Mouse (Mus musculus): Measurements from ENCODE around the gene Krt79. TPM values are rescaled to one million over a fixed set of nuclear protein-coding genes. Genes with fewer than 3 reads are reported as not detected.

The Krt79 gene
- polyA plus RNA-seq, 1 experiment from 2014 or later = 1.7 TPM

DNA sequence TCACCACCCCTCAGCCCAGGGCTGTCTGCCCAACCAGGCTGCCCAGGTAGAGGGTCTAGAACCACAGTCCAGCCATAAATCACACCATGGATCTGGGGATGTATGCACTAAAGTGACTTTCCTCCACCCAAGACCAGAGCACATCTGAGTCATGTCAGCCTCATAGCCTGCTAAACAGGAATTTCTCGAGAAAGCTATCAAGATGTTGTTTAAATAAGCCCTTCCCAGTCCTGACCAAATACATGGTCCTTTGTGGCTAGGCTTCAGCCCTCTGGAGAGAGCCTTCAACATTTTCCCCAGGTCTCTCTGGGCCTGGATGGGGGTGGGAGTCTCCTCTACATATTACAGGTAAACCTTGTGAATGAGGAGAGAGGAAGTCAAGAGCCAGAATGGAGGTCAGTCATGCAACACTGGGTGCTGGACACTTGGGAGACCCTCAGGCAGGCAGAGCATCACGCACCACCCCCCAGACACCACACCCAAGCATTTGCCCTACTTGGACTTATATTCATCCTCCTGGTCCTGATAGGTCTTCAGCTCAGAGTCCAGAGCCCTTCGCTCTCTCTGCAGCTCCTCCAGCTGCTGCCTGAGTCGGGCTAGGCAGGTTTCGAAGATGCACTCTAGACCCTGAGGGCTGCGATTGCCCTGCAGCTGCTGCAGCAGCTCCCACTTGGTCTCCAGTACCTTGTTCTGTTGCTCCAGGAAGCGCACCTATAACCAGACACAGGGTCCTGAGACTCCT, 12.8 kb upstream of the Krt79 start:
- peaks cover 3% of the 10 kb centered on the region for H3K27me3 ChIP-seq (ENCODE audit: control insufficient read depth, insufficient read depth, low read length)
- ATAC-seq (replicated peaks; ENCODE audit: insufficient number of reproducible peaks, low FRiP score, low TSS enrichment) = no peak
- H3K9me3 ChIP-seq (replicated peaks; ENCODE audit: control insufficient read depth, low read length) = no peaks in the 10 kb centered on the region
- no peak overlapping the region for H3K4me2 ChIP-seq
- H3K36me3 ChIP-seq (ENCODE audit: control insufficient read depth, insufficient read depth, low read length) = no peaks in the 10 kb centered on the region
- WGBS (ENCODE audit: insufficient replicate concordance) = 69% methylated on average over 7 of the region's 7 CpGs
- H3K27ac ChIP-seq (ENCODE audit: low read depth, low read length) = no peak overlapping the region
- H3K9ac ChIP-seq (ENCODE audit: low read depth, low read length) = no peak overlapping the region
- no peaks in the 10 kb centered on the region for H3K4me1 ChIP-seq (ENCODE audit: control insufficient read depth, insufficient read depth, low read length)
- no peak overlapping the region for H3K4me3 ChIP-seq (ENCODE audit: low read depth, low read length)

DNA sequence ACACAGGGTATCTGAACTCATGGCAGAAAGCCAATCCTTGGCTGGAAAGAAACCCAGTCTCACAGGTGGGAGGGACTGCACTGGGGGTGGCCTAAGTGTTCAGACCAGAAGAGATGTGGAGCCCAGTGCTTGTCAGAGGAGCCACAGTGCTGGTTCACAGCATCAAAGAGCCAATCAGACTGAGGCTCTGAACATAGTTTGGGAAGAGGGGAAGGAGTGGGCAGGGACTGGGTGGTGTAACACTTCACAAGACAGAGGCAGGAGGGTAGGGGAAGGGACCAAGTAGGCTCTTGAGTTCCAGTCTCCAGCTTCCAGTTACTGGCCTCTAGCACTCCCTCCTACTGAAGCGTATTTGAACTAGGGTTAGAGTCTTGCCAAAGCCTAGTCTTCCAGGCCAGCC, 5.3 kb upstream of the Krt79 start:
- no peak for ATAC-seq (replicated peaks; ENCODE audit: insufficient number of reproducible peaks, low FRiP score, low TSS enrichment)
- H3K9ac ChIP-seq (ENCODE audit: low read depth, low read length) = no peak overlapping the region
- H3K36me3 ChIP-seq (ENCODE audit: control insufficient read depth, insufficient read depth, low read length) = no peaks in the 10 kb centered on the region
- WGBS (ENCODE audit: insufficient replicate concordance) = 82% methylated on average over 1 of the region's 1 CpGs
- no peak overlapping the region for H3K4me2 ChIP-seq
- no peak overlapping the region for H3K4me3 ChIP-seq (ENCODE audit: low read depth, low read length)
- no peaks in the 10 kb centered on the region; the same call in none of the 2 replicates for H3K27me3 ChIP-seq (ENCODE audit: control insufficient read depth, insufficient read depth, low read length)
- H3K4me1 ChIP-seq (ENCODE audit: control insufficient read depth, insufficient read depth, low read length) = peaks cover 6% of the 10 kb centered on the region; the same call in 1 of the 2 replicates
- no peak overlapping the region for H3K27ac ChIP-seq (ENCODE audit: low read depth, low read length)
- no peaks in the 10 kb centered on the region for H3K9me3 ChIP-seq (replicated peaks; ENCODE audit: control insufficient read depth, low read length)

DNA sequence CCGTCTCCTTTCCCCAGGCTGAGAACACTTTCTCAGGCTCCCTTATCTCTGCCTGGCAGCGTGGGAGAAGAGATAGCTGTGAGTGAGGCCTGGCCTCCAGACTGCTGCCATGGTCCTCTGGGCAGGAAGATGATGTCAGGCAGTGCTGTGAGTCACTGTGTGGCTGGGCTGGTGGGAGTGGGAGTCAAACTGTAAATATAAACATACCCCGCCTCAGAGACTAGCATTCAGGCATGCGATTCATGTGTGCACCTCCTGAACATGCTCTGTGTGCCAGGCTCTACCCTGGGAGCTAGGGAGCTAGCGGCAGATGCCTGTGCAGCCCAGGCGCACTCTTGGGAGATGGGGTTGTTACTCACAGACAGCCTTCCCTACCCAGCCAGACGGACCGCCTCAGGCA, 1.8 kb upstream of the Krt79 start:
- H3K27me3 ChIP-seq (ENCODE audit: control insufficient read depth, insufficient read depth, low read length) = no peaks in the 10 kb centered on the region
- H3K36me3 ChIP-seq (ENCODE audit: control insufficient read depth, insufficient read depth, low read length) = no peaks in the 10 kb centered on the region
- ATAC-seq (replicated peaks; ENCODE audit: insufficient number of reproducible peaks, low FRiP score, low TSS enrichment) = no peak
- H3K9ac ChIP-seq (ENCODE audit: low read depth, low read length) = no peak overlapping the region
- H3K4me2 ChIP-seq = peak overlapping the region; percentile 7; the same call in 1 of the 2 replicates
- H3K9me3 ChIP-seq (replicated peaks; ENCODE audit: control insufficient read depth, low read length) = no peaks in the 10 kb centered on the region
- peaks cover 6% of the 10 kb centered on the region; the same call in 1 of the 2 replicates for H3K4me1 ChIP-seq (ENCODE audit: control insufficient read depth, insufficient read depth, low read length)
- WGBS (ENCODE audit: insufficient replicate concordance) = 30% methylated on average over 8 of the region's 8 CpGs
- H3K4me3 ChIP-seq (ENCODE audit: low read depth, low read length) = no peak overlapping the region
- H3K27ac ChIP-seq (ENCODE audit: low read depth, low read length) = peak overlapping the region; percentile 38; the same call in 1 of the 2 replicates

DNA sequence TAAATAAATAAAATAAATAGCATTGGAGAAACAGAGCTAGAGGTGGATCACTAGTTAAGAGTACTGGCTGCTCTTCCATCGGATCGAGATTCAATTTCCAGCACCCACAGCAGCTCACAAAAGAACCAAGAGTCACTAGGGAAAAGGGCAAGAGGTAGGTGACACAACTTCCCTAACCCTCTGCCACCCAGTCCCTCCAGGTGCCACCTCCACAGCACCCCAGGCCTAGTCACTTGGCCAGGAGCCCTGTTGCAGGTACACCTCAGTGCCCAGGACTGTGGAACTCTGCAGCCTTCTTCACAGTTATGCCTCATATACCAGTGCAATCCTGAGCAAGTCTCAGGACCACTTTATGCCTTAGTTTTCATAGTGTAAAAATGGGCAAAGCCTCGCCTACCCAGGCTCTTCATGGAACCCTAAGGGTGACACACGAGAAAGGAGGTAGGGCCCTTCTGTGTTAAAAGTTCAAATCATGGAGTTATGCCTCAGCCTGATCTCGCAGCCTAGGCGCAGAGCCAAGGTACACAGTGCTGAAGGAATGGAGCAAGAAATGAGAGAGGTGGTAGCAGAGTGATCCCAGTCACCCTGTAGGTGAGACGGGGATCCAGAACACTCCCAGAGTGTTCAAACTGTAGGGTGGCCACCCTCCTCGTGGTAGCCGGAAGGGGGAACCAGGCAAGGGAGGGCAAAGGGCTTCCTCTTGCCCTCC, 1.4 kb downstream of the Krt79 start:
- Histone ChIP-seq H3K4me2 (no peak overlapping the region), H3K9ac (ENCODE audit: low read depth, low read length) (no peak overlapping the region), H3K36me3 (ENCODE audit: control insufficient read depth, insufficient read depth, low read length) (no peaks in the 10 kb centered on the region), H3K9me3 (replicated peaks; ENCODE audit: control insufficient read depth, low read length) (no peaks in the 10 kb centered on the region), H3K4me3 (ENCODE audit: low read depth, low read length) (no peak overlapping the region), H3K27ac (ENCODE audit: low read depth, low read length) (no peak overlapping the region), H3K4me1 (ENCODE audit: control insufficient read depth, insufficient read depth, low read length) (peaks cover 6% of the 10 kb centered on the region; the same call in 1 of the 2 replicates), H3K27me3 (ENCODE audit: control insufficient read depth, insufficient read depth, low read length) (no peaks in the 10 kb centered on the region)
- ATAC-seq (replicated peaks; ENCODE audit: insufficient number of reproducible peaks, low FRiP score, low TSS enrichment) = no peak
- 76% methylated on average over 9 of the region's 9 CpGs for WGBS (ENCODE audit: insufficient replicate concordance)

DNA sequence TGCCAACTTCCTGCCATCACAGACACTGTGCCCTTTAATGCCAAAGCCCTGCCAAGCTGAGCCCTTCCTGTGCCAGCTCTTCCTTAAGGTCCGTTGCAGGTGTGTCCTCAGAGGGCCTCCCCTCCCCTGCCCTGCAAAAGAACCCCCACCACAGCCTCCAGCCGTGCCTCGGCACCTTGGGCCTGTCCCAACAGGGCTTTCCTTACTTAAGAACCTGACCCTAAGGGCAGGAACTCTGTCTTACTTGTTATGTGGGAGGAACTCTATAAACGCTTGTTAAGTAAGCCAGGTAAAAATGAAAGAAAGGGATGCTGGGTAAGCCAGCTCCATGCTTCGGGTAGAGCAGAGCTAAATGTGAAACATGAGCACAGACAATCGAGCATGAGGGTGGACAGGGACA, 7.1 kb downstream of the Krt79 start:
- Histone ChIP-seq H3K36me3 (ENCODE audit: control insufficient read depth, insufficient read depth, low read length) (no peaks in the 10 kb centered on the region), H3K27ac (ENCODE audit: low read depth, low read length) (no peak overlapping the region), H3K27me3 (ENCODE audit: control insufficient read depth, insufficient read depth, low read length) (0 out of 2 replicates have a peak, but pooled peaks cover 7% of the 10 kb centered on the region), H3K9ac (ENCODE audit: low read depth, low read length) (no peak overlapping the region), H3K4me3 (ENCODE audit: low read depth, low read length) (no peak overlapping the region), H3K9me3 (replicated peaks; ENCODE audit: control insufficient read depth, low read length) (no peaks in the 10 kb centered on the region), H3K4me2 (no peak overlapping the region), H3K4me1 (ENCODE audit: control insufficient read depth, insufficient read depth, low read length) (0 out of 2 replicates have a peak, but pooled peaks cover 14% of the 10 kb centered on the region)
- no peak for ATAC-seq (replicated peaks; ENCODE audit: insufficient number of reproducible peaks, low FRiP score, low TSS enrichment)
- 65% methylated on average over 6 of the region's 6 CpGs for WGBS (ENCODE audit: insufficient replicate concordance)

DNA sequence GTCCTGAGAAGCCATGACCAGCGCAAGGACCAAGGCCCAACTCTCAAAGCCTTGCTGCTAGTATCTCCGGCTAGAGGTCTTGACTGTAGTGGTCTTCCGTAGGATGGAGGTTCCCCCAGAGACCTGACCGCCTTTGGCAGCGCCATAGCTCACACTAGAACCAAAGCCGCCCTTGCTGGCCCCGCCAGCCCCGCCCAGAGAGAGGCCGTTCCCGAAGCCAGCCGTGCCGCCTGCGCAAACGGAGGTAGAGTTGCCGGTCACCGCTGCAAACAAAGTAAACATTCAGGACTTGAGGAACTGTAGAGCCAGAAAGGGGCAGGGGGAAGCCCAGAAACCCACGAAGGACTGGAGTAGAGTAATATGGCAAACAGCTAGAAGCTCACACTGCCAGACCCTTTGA, 10.5 kb downstream of the Krt79 start:
- H3K27me3 ChIP-seq (ENCODE audit: control insufficient read depth, insufficient read depth, low read length) = 0 out of 2 replicates have a peak, but pooled peaks cover 7% of the 10 kb centered on the region
- H3K4me1 ChIP-seq (ENCODE audit: control insufficient read depth, insufficient read depth, low read length) = 0 out of 2 replicates have a peak, but pooled peaks cover 14% of the 10 kb centered on the region
- peak overlapping the region; percentile 70 for H3K4me2 ChIP-seq
- ATAC-seq (replicated peaks; ENCODE audit: insufficient number of reproducible peaks, low FRiP score, low TSS enrichment) = no peak
- no peaks in the 10 kb centered on the region for H3K36me3 ChIP-seq (ENCODE audit: control insufficient read depth, insufficient read depth, low read length)
- no peak overlapping the region for H3K27ac ChIP-seq (ENCODE audit: low read depth, low read length)
- WGBS (ENCODE audit: insufficient replicate concordance) = under 1% methylated on average over 17 of the region's 17 CpGs
- peak overlapping the region; percentile 32 for H3K4me3 ChIP-seq (ENCODE audit: low read depth, low read length)
- no peaks in the 10 kb centered on the region for H3K9me3 ChIP-seq (replicated peaks; ENCODE audit: control insufficient read depth, low read length)
- peak overlapping the region; percentile 55; the same call in 1 of the 2 replicates for H3K9ac ChIP-seq (ENCODE audit: low read depth, low read length)

DNA sequence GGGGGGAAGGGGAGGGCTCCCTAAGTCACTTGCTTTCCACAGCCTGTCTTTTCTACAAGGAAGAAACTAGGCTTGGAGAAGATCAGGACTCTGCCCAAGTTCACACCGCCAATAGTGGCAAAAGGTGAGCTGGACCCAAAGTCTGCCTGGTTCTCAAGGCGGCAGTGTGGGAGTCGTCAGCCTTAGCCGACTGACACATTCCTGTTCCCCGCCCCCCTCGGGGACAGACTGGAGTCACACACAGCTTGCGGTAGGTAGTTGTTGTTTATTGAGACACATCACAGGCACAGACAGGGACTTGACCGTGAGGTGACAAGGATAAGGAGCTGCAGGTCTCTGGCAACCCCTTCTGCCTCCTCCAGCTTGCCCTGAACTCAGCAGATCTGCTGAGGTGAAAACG, 11.0 kb downstream of the Krt79 start:
- 0 out of 2 replicates have a peak, but pooled peaks cover 7% of the 10 kb centered on the region for H3K27me3 ChIP-seq (ENCODE audit: control insufficient read depth, insufficient read depth, low read length)
- 7% methylated on average over 9 of the region's 9 CpGs for WGBS (ENCODE audit: insufficient replicate concordance)
- peak overlapping the region; percentile 32 for H3K4me3 ChIP-seq (ENCODE audit: low read depth, low read length)
- no peak for ATAC-seq (replicated peaks; ENCODE audit: insufficient number of reproducible peaks, low FRiP score, low TSS enrichment)
- no peaks in the 10 kb centered on the region for H3K9me3 ChIP-seq (replicated peaks; ENCODE audit: control insufficient read depth, low read length)
- no peaks in the 10 kb centered on the region for H3K36me3 ChIP-seq (ENCODE audit: control insufficient read depth, insufficient read depth, low read length)
- H3K4me1 ChIP-seq (ENCODE audit: control insufficient read depth, insufficient read depth, low read length) = 0 out of 2 replicates have a peak, but pooled peaks cover 14% of the 10 kb centered on the region
- H3K27ac ChIP-seq (ENCODE audit: low read depth, low read length) = no peak overlapping the region
- H3K9ac ChIP-seq (ENCODE audit: low read depth, low read length) = 0 out of 2 replicates have a peak overlapping the region, but pooled peaks have one; percentile 55
- H3K4me2 ChIP-seq = peak overlapping the region; percentile 70

DNA sequence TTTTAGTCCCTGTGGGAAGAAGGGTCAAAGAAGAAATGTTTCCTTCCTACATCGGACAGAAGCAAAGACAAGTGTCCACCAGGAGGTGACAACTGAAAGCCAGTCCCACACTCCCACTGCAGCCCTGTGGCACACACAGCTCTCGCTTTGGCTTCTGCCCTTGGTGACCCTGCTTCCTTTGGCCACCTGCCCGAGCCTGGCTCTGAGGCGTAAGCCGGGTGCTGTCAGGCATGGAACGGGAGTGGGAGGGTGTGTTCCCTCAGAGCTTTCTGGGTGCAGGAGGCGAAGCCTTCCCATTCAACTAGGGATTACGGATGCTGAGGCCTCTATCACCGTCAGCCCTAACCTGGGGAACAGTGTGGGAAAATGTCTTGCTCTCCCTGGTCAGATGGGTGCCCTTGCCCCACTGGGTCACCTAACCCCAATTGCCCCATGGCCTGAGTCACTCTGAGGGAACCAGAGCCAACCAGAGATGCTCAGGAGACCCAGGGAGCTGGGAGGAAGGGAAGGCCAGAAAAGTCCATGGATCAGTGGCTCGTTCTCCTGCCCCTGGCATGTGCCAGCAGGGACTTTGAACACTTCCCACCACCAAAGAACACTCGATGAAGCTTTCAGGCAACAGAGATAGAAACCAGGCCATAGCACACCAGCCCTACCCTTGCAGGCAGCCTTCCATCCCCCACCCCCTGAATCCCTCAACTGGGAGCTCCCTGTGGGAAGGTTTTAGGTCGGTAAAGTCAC, 12.6 kb downstream of the Krt79 start:
- Histone ChIP-seq H3K27me3 (ENCODE audit: control insufficient read depth, insufficient read depth, low read length) (0 out of 2 replicates have a peak, but pooled peaks cover 7% of the 10 kb centered on the region), H3K4me2 (no peak overlapping the region), H3K9me3 (replicated peaks; ENCODE audit: control insufficient read depth, low read length) (no peaks in the 10 kb centered on the region), H3K4me3 (ENCODE audit: low read depth, low read length) (no peak overlapping the region), H3K4me1 (ENCODE audit: control insufficient read depth, insufficient read depth, low read length) (0 out of 2 replicates have a peak, but pooled peaks cover 14% of the 10 kb centered on the region), H3K36me3 (ENCODE audit: control insufficient read depth, insufficient read depth, low read length) (no peaks in the 10 kb centered on the region), H3K9ac (ENCODE audit: low read depth, low read length) (no peak overlapping the region), H3K27ac (ENCODE audit: low read depth, low read length) (no peak overlapping the region)
- WGBS (ENCODE audit: insufficient replicate concordance) = 67% methylated on average over 12 of the region's 12 CpGs
- ATAC-seq (replicated peaks; ENCODE audit: insufficient number of reproducible peaks, low FRiP score, low TSS enrichment) = no peak
